Mouse (Mus musculus) macrophage (primary cell): ENCODE data around the gene Klhl10. TPM values are rescaled to one million over a fixed set of nuclear protein-coding genes. Genes with fewer than 3 reads are reported as not detected.
A peak's percentile ranks its signal among the peaks of the same experiment; 100 is the strongest.

ENCODE experiments used
- H3K27ac ChIP-seq: fragments of 350-480 bp; formaldehyde crosslinking; 2 replicates; pipeline ENCODE4 v1.9.0; 2021
- H3K36me3 ChIP-seq: fragments of 350-480 bp; formaldehyde crosslinking; 2 replicates; pipeline ENCODE4 v1.9.0; 2021; ENCODE audit errors: inconsistent target
- H3K4me3 ChIP-seq: fragments of 350-480 bp; formaldehyde crosslinking; 2 replicates; pipeline ENCODE4 v1.9.0; 2021; ENCODE audit errors: inconsistent target
- H3K79me2 ChIP-seq: fragments of 350-480 bp; formaldehyde crosslinking; 2 replicates; pipeline ENCODE4 v1.9.0; 2021; ENCODE audit errors: inconsistent target
- WGBS: methylation state at CpG from one replicate; pipeline ENCODE4 v1.1.7; 2026; ENCODE audit warnings: inconsistent platforms; ENCODE audit not compliant: missing documents; 5-methylcytosine and 5-hydroxymethylcytosine counted together
- polyA plus RNA-seq: library from polyadenylated mRNA; stranded (reverse); fragments of 250-400 nt; gene quantifications from 3 replicates; pipeline ENCODE4 v1.2.4, GENCODE M21; 2018; ENCODE audit warnings: inconsistent platforms

Klhl10 gene
- polyA plus RNA-seq, 1 experiment from 2014 or later: 0.07 TPM

- WGBS: 14% methylated on average over 30 of the region's 30 CpGs
- H3K27ac ChIP-seq: no peak overlapping the region
- H3K79me2 ChIP-seq: peaks cover 58% of the 10 kb centered on the region
- peak overlapping the region; percentile 44 for H3K4me3 ChIP-seq
- H3K36me3 ChIP-seq: no peaks in the 10 kb centered on the region
Observed at GRCm38 (mm10) chr11:100471352-100472196, 29.9 kb downstream of the Klhl10 start.

- Histone ChIP-seq H3K79me2 (peaks cover 50% of the 10 kb centered on the region), H3K4me3 (peak within 1 kb of the TSS; percentile 44), H3K36me3 (no peaks in the 10 kb centered on the region), H3K27ac (no peak within 1 kb of the TSS)
- 1% methylated on average over 83 of the region's 83 CpGs for WGBS
Observed at GRCm38 (mm10) chr11:100472197-100472934, 30.6 kb downstream of the Klhl10 start, which contains the start of gene Klhl11. TSS of gene Klhl11 (minus strand) at chr11:100472741.

DNA sequence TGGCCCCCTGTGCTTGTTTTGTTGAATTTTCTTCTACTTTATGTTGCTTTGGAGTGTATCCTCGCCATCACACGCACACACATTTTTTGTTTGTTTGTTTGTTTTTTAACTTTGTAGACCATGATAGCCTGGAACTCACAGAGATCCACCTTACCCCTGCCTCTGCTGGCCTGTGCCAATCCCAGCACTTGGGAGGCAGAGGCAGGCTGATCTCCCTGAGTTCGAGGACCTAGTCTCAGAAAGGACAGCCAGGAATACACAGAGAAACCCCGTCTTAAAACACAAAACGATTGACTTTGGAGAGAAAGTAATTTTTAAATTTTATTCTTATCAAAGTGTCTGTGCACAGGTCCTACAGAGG is 31.2 kb downstream of the Klhl10 start:
- 46% methylated on average over 5 of the region's 5 CpGs for WGBS
- Histone ChIP-seq H3K36me3 (no peaks in the 10 kb centered on the region; the same call in 1 of the 2 replicates), H3K79me2 (peaks cover 44% of the 10 kb centered on the region), H3K27ac (no peak overlapping the region), H3K4me3 (peak overlapping the region; percentile 6; the same call in 1 of the 2 replicates)

- Histone ChIP-seq H3K36me3 (peaks cover 20% of the 10 kb centered on the region), H3K27ac (no peak overlapping the region), H3K4me3 (no peak overlapping the region), H3K79me2 (peaks cover 10% of the 10 kb centered on the region)
- 100% methylated on average over 5 of the region's 5 CpGs for whole genome bisulfite sequencing
Observed at GRCm38 (mm10) chr11:100476281-100476680, 34.6 kb downstream of the Klhl10 start.

DNA sequence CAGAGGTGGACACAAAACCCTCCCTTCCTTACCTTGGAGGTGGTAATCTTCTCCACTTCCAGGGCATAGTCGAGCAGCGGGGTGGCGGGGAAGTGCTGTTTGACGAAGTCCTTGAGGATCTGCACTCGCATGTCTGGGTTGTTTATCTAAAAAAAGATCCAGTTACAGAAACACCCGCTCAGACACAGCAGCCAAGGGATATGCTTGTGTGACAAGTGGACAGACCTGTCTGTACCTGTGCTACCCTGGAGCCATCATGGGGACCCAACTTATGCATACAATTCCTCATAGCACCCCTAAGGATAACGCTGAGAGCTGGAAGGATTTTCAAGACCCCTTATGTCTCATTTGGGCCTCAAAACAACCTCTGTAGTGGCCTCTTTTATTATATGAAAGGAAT is 37.4 kb downstream of the Klhl10 start:
- Histone ChIP-seq H3K4me3 (no peak overlapping the region), H3K79me2 (no peaks in the 10 kb centered on the region), H3K36me3 (peaks cover 48% of the 10 kb centered on the region), H3K27ac (no peak overlapping the region)
- 98% methylated on average over 7 of the region's 7 CpGs for WGBS

DNA sequence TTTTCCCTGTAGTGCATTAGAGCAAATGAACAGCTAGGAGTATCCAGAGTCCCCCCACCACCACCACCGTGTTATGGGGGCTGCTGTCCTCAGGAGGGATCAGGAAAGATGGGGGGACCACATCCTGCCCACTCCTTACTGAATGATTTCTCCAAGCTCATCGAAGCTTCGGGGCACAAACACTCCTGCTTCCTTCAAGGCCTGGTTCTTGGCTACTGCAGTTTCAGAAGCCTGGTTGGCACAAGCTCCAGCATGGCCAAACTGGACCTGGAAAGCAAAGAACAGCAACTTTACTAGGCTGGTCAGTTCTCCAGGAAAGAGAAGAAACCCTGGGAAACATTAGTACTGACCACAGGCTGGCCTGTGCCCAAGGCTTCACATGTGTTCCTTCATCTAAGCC is 42.7 kb downstream of the Klhl10 start:
- WGBS: 83% methylated on average over 3 of the region's 3 CpGs
- H3K79me2 ChIP-seq: no peaks in the 10 kb centered on the region

GRCm38 (mm10) chr11:100485801-100486538 is 44.3 kb downstream of the Klhl10 start:
- WGBS: 88% methylated on average over 8 of the region's 8 CpGs
- Histone ChIP-seq H3K27ac (no peak overlapping the region), H3K36me3 (peaks cover 87% of the 10 kb centered on the region), H3K4me3 (no peak overlapping the region), H3K79me2 (no peaks in the 10 kb centered on the region)

More for the DNA sequence above, 42.7 kb downstream of the Klhl10 start:
- Histone ChIP-seq H3K27ac (no peak overlapping the region), H3K4me3 (no peak overlapping the region), H3K36me3 (peaks cover 79% of the 10 kb centered on the region)

DNA sequence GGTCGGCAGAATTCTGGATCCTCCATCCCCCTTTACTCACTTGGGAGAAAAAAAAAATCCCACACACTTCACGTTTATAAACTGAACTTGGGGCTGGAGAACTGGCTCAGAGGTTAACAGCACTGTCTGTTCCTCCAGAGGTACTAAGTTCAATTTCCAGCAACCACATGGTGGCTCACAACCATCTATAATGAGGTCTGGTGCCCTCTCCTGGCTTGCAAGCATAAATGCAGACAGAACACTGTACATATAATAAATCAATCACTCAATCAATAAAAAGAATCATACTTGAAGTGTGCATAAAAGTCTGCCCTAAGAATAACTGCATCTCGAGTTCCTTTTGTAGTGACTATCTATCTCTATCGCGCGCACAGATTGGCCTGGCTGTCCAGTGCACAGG is 49.2 kb downstream of the Klhl10 start:
- no peaks in the 10 kb centered on the region for H3K79me2 ChIP-seq
- peaks cover 84% of the 10 kb centered on the region for H3K36me3 ChIP-seq
- no peak overlapping the region for H3K4me3 ChIP-seq
- WGBS: 99% methylated on average over 6 of the region's 6 CpGs
- H3K27ac ChIP-seq: no peak overlapping the region

DNA sequence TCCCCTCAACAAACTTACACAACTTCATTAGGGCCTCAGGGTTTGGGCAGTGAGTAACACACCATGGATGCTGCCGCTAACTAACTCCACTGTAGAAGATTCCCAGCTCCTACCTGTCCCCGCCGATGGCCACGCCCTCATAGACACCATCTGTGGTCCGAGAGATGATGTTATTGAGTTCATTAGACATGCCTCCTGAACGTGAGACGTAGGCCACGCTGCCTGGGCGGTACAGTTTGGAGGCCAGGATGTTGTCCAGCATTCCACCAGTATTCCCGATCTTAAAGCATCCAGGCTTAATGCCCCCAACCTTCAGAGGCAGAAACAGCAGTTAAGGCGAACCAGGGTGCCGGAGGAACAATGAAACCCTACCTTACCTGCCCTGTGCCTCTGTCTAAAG is 52.1 kb downstream of the Klhl10 start:
- Histone ChIP-seq H3K27ac (no peak overlapping the region), H3K4me3 (no peak overlapping the region), H3K79me2 (no peaks in the 10 kb centered on the region), H3K36me3 (peaks cover 94% of the 10 kb centered on the region)
- 96% methylated on average over 12 of the region's 12 CpGs for WGBS

DNA sequence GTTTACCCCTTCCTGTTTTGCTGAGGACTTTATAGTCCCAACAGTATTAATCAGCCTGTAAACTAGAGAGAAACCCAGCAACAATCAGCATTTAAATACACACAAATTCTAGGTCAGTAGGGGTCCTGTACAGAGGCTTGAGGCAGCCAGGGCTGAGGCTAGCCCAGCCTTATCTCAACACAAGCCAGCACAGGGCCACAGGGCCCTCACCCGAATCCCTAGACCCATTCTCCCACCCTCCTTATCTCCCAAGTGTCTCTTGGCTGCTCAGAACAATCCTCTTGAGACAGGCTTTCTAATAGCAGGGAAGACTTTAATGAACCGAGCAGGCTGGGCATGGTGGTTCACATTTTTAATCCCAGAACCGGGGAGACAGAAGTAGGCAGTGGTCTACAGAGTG is 58.5 kb downstream of the Klhl10 start:
- Histone ChIP-seq H3K36me3 (peaks cover 87% of the 10 kb centered on the region), H3K27ac (no peak overlapping the region), H3K4me3 (no peak overlapping the region), H3K79me2 (no peaks in the 10 kb centered on the region)
- WGBS: 96% methylated on average over 3 of the region's 3 CpGs

- Histone ChIP-seq H3K36me3 (peaks cover 87% of the 10 kb centered on the region), H3K4me3 (no peak overlapping the region), H3K79me2 (no peaks in the 10 kb centered on the region), H3K27ac (no peak overlapping the region)
- WGBS: 92% methylated on average over 7 of the region's 7 CpGs
Observed at GRCm38 (mm10) chr11:100500651-100501050, 58.9 kb downstream of the Klhl10 start.

DNA sequence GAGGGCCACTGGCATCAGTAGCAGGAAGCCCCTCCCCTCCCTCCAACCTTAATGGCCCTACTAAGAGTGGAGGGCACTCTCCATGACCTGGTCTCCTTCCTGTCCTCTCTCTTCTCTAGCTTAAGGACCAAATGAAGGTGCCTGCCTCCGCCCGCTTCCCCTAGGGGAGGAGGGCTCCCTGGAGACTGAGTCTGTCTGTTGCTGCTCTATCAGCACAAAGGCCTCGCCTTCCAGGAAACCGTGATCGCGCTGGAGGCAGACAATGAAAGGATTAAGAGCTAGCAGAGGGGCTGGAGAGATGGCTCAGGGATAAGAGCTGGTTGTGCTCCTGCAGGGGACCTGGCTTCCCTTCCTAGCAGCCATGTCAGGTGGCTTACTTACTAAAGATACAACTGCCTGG is 59.6 kb downstream of the Klhl10 start:
- Histone ChIP-seq H3K79me2 (no peaks in the 10 kb centered on the region), H3K27ac (no peak overlapping the region), H3K4me3 (no peak overlapping the region), H3K36me3 (peaks cover 87% of the 10 kb centered on the region)
- 92% methylated on average over 6 of the region's 6 CpGs for WGBS

DNA sequence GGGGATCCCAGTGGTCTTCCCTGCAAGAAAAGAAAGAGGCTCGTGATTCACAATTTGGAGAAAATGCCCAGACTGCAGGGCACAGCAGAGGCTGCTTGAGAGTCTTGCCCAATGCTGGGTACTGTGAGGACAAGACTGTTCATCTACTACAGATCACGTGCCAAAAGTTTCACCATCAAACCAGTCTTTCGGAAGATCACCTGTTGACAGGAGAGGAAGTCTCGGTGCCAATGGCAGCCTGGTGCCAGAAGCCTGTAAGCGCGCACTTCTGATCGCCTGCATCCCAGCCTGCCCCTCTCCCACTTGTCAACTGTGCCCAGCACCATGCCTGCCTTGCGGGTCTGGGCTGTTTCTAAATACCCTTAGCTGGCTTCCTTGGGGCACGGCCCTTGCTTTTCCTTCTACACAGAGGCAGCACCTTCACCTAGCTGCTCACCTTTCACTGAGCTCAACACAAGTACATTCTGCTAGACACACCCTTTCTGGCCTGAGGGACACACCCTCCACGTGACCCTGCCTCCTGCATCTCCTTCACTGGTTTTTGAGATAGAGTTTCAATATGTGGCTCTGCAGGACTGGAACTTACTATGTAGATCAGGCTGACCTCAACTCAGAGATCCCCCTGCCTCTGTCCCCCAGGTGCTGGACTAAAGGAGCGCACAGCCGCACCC is 63.4 kb downstream of the Klhl10 start:
- H3K79me2 ChIP-seq: no peaks in the 10 kb centered on the region
- H3K4me3 ChIP-seq: no peak overlapping the region
- no peak overlapping the region for H3K27ac ChIP-seq
- peaks cover 85% of the 10 kb centered on the region for H3K36me3 ChIP-seq
- WGBS: 95% methylated on average over 11 of the region's 12 CpGs

DNA sequence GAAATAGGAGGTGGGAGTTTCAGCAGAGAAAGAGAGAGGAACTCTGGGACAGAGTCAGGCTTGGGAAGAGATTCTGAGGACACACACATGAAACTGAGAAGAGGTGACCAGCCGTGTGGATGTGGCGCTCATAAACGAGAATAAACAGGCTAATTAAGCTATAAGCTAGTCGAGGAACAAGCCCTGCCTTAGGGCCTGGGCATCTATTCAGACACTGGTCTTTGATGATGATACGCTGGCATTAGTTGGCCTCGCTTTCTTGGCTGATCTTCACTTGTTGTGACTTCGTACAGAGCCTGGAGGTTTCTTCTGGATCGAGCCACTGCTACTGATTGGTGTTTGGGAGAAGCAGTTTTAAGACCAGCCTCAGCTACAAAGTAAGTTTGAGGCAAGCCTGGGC is 64.3 kb downstream of the Klhl10 start:
- Histone ChIP-seq H3K4me3 (no peak overlapping the region), H3K27ac (no peak overlapping the region), H3K36me3 (peaks cover 85% of the 10 kb centered on the region), H3K79me2 (no peaks in the 10 kb centered on the region)
- 98% methylated on average over 8 of the region's 8 CpGs for WGBS
